Mouse (Mus musculus): Measurements from ENCODE around the gene Cd72. TPM values are rescaled to one million over a fixed set of nuclear protein-coding genes. Genes with fewer than 3 reads are reported as not detected.

The Cd72 gene
- total and polyA plus RNA-seq, 2 experiments: 3.6 to 4.9 TPM

DNA sequence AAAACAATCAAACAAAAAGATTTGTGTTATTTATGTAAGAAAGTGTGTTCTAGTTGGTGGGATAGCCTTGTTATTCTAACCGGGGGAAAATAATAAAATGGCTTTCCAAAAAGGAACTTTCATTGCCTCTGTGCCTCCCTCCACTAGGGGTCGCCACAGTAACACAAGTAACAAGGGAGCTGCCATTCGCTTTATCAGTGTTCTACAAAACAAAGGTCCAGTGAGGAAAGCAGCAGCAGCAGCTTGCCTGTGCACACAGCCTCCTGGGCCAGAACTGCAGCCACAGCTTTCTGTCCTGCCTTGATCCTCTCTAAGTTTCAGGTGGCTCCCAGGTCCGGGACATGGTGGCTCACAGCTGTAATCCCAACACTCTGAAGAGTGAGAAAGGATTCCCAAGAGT is 22.7 kb downstream of the Cd72 start:
- peak; percentile 78 for TF ChIP-seq CTCF (IDR thresholded peaks at IDR 0.05; ENCODE audit: low read depth, low read length)
- no peak for TF ChIP-seq POLR2A (IDR thresholded peaks at IDR 0.05; ENCODE audit: extremely low read depth, insufficient read depth, low read length)
- H3K4me3 ChIP-seq (ENCODE audit: insufficient read depth, low read depth, low read length): no peak overlapping the region
- no peaks in the 10 kb centered on the region; the same call in 1 of the 2 replicates for H3K36me3 ChIP-seq (ENCODE audit: control insufficient read depth, insufficient read depth, low read length)
- H3K4me1 ChIP-seq (ENCODE audit: control insufficient read depth, insufficient read depth, low read length): peaks cover 2% of the 10 kb centered on the region; the same call in 1 of the 2 replicates
- H3K79me2 ChIP-seq (ENCODE audit: control insufficient read depth, insufficient read depth, low read length): no peaks in the 10 kb centered on the region
- H3K9ac ChIP-seq (ENCODE audit: low read depth, low read length): no peak overlapping the region
- DNase-seq (ENCODE audit: extremely low read depth, low read depth, low spot score): peak; percentile 80
- H3K27me3 ChIP-seq (ENCODE audit: control insufficient read depth, insufficient read depth, low read length): no peaks in the 10 kb centered on the region
- 2% methylated on average over 4 of the region's 4 CpGs for WGBS
- no peak overlapping the region for H3K27ac ChIP-seq (replicated peaks; ENCODE audit: insufficient read depth, low read depth, low read length)

GRCm38 (mm10) chr4:43428946-43429345 is 25.5 kb downstream of the Cd72 start, which contains the start of gene Fam166b:
Gene Fam166b, minus strand, starts transcription at chr4:43429134.
- H3K27me3 ChIP-seq (ENCODE audit: control insufficient read depth, insufficient read depth, low read length): no peaks in the 10 kb centered on the region
- DNase-seq (ENCODE audit: extremely low read depth, low read depth, low spot score): no peak
- H3K9ac ChIP-seq (ENCODE audit: low read depth, low read length): no peak within 1 kb of the TSS
- H3K4me3 ChIP-seq (ENCODE audit: insufficient read depth, low read depth, low read length): no peak within 1 kb of the TSS
- no peaks in the 10 kb centered on the region for H3K79me2 ChIP-seq (ENCODE audit: control insufficient read depth, insufficient read depth, low read length)
- 44% methylated on average over 10 of the region's 10 CpGs for WGBS
- TF ChIP-seq POLR2A (IDR thresholded peaks at IDR 0.05; ENCODE audit: extremely low read depth, insufficient read depth, low read length) (no peak), CTCF (IDR thresholded peaks at IDR 0.05; ENCODE audit: low read depth, low read length) (no peak)
- H3K4me1 ChIP-seq (ENCODE audit: control insufficient read depth, insufficient read depth, low read length): peaks cover 4% of the 10 kb centered on the region
- H3K27ac ChIP-seq (replicated peaks; ENCODE audit: insufficient read depth, low read depth, low read length): no peak within 1 kb of the TSS
- peaks cover 13% of the 10 kb centered on the region for H3K36me3 ChIP-seq (ENCODE audit: control insufficient read depth, insufficient read depth, low read length)

DNA sequence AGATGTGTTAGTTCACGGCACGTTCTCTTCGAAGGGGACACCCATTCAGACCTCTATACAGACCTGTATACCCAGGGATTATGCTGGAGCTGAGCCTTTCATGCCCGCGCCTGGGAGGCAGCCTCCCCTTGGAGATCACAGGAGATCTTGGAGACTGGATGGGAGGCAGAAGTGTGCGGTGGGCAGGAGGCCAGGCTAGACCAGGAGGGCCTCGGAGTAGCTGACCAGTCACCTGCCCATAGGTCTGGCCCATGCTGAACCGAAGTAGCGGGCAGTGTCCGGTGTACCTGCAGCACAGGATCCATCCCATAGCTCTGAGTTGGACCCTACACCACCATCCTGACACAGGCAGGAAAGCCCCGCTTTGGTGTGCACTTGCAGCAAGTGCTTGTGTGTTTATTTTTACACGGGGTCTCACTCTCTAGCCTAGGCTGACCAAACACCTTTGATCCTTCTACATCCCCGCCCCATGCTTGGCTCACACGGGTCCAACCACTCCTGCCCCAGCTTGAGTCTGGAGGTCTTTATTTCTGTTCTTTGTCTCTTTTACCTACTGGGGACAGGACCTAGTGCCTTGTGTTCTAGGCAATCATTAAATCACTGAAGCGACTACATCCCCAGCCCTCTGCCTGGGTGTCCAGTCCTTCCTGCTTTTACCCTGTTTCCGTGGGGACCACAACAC is 26.1 kb downstream of the Cd72 start:
- H3K4me1 ChIP-seq (ENCODE audit: control insufficient read depth, insufficient read depth, low read length): peaks cover 7% of the 10 kb centered on the region
- TF ChIP-seq POLR2A (IDR thresholded peaks at IDR 0.05; ENCODE audit: extremely low read depth, insufficient read depth, low read length) (no peak), CTCF (IDR thresholded peaks at IDR 0.05; ENCODE audit: low read depth, low read length) (no peak)
- no peak for DNase-seq (ENCODE audit: extremely low read depth, low read depth, low spot score)
- no peak overlapping the region for H3K9ac ChIP-seq (ENCODE audit: low read depth, low read length)
- no peaks in the 10 kb centered on the region for H3K27me3 ChIP-seq (ENCODE audit: control insufficient read depth, insufficient read depth, low read length)
- peaks cover 13% of the 10 kb centered on the region for H3K36me3 ChIP-seq (ENCODE audit: control insufficient read depth, insufficient read depth, low read length)
- no peak overlapping the region for H3K27ac ChIP-seq (replicated peaks; ENCODE audit: insufficient read depth, low read depth, low read length)
- H3K4me3 ChIP-seq (ENCODE audit: insufficient read depth, low read depth, low read length): no peak overlapping the region
- no peaks in the 10 kb centered on the region for H3K79me2 ChIP-seq (ENCODE audit: control insufficient read depth, insufficient read depth, low read length)
- 57% methylated on average over 16 of the region's 16 CpGs for WGBS

DNA sequence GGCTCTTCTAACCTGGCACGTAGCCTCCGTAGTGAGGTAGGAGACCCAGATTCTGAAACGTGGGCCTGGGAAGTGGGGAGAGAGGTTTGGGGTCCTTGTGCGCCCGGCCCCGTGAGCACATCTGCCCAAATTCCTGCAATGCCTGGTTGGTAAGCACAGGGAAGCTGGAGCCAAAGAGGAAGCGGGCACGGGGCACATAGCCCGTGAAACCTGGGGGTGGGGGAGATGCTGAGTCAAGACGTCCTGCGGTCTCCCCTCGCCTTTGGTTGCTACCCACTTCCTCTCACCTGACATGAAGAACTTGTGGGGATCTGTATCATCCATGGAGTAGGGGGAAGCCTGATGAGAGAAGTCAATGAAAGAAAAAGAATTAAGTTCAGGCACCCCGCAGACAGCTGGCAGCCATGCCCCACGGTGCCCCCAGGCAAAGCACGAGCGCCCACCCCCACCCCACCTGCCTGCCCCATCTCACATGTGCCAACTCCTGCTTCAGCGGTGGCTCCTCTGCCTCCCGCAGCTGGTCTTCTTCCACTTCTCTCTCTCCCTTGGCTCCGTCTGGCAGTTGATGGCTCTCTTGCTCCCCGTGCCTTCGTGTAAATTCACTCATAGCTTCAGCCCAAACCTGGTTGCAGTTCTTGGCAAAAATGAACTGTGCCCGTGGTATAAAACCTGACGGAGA is 26.8 kb downstream of the Cd72 start:
- H3K27me3 ChIP-seq (ENCODE audit: control insufficient read depth, insufficient read depth, low read length): no peaks in the 10 kb centered on the region

DNA sequence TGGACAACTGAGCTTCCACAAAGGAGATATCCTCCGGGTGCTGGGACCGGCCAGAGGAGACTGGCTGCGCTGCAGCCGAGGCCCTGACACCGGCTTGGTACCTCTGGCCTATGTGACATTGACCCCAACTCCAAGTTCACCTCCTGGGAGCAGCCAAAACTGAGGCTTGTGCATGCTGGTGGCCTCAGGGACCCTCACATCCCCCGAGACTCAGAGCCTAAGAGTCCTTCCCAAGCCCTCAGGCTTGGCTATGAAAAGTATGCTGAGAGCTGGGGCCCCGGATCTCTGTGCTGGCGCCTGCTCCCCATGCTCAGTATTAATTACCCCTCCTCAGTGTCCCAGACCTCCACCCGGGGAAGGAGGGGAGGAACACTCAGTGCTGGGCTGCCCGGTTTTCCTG is 27.9 kb downstream of the Cd72 start:
- H3K79me2 ChIP-seq (ENCODE audit: control insufficient read depth, insufficient read depth, low read length): no peaks in the 10 kb centered on the region
- DNase-seq (ENCODE audit: extremely low read depth, low read depth, low spot score): no peak
- H3K9ac ChIP-seq (ENCODE audit: low read depth, low read length): no peak overlapping the region
- peaks cover 13% of the 10 kb centered on the region for H3K36me3 ChIP-seq (ENCODE audit: control insufficient read depth, insufficient read depth, low read length)
- whole genome bisulfite sequencing: 56% methylated on average over 10 of the region's 10 CpGs
- H3K4me3 ChIP-seq (ENCODE audit: insufficient read depth, low read depth, low read length): no peak overlapping the region
- H3K27ac ChIP-seq (replicated peaks; ENCODE audit: insufficient read depth, low read depth, low read length): no peak overlapping the region
- peaks cover 13% of the 10 kb centered on the region for H3K4me1 ChIP-seq (ENCODE audit: control insufficient read depth, insufficient read depth, low read length)
- TF ChIP-seq CTCF (IDR thresholded peaks at IDR 0.05; ENCODE audit: low read depth, low read length) (no peak), POLR2A (IDR thresholded peaks at IDR 0.05; ENCODE audit: extremely low read depth, insufficient read depth, low read length) (no peak)
- H3K27me3 ChIP-seq (ENCODE audit: control insufficient read depth, insufficient read depth, low read length): no peaks in the 10 kb centered on the region

More for the DNA sequence above, 26.8 kb downstream of the Cd72 start:
- no peak overlapping the region for H3K4me3 ChIP-seq (ENCODE audit: insufficient read depth, low read depth, low read length)
- H3K4me1 ChIP-seq (ENCODE audit: control insufficient read depth, insufficient read depth, low read length): peaks cover 12% of the 10 kb centered on the region
- WGBS: 75% methylated on average over 23 of the region's 23 CpGs
- no peak for DNase-seq (ENCODE audit: extremely low read depth, low read depth, low spot score)
- TF ChIP-seq POLR2A (IDR thresholded peaks at IDR 0.05; ENCODE audit: extremely low read depth, insufficient read depth, low read length) (no peak), CTCF (IDR thresholded peaks at IDR 0.05; ENCODE audit: low read depth, low read length) (no peak)
- no peak overlapping the region for H3K27ac ChIP-seq (replicated peaks; ENCODE audit: insufficient read depth, low read depth, low read length)
- no peak overlapping the region for H3K9ac ChIP-seq (ENCODE audit: low read depth, low read length)
- no peaks in the 10 kb centered on the region for H3K79me2 ChIP-seq (ENCODE audit: control insufficient read depth, insufficient read depth, low read length)
- peaks cover 13% of the 10 kb centered on the region for H3K36me3 ChIP-seq (ENCODE audit: control insufficient read depth, insufficient read depth, low read length)

Measured in liver, adult 2 months (tissue).